Mouse (Mus musculus): Measurements from ENCODE around the gene Fmo2.

Fmo2 gene

GRCm38 (mm10) chr1:162847554-162847953 is 51.0 kb downstream of the Fmo2 start:
- CTCF ChIA-PET = no interaction called here

GRCm38 (mm10) chr1:162840211-162840610 is 58.3 kb downstream of the Fmo2 start:
- CTCF ChIA-PET = no interaction called here

GRCm38 (mm10) chr1:162838976-162839375 is 59.5 kb downstream of the Fmo2 start:
- CTCF ChIA-PET = no interaction called here

- CTCF ChIA-PET = no interaction called here
These were observed 64.2 kb downstream of the Fmo2 start for GRCm38 (mm10) chr1:162834342-162834741.

- CTCF ChIA-PET = no interaction called here
These were observed 66.0 kb downstream of the Fmo2 start for GRCm38 (mm10) chr1:162832574-162832953.

GRCm38 (mm10) chr1:162831838-162832573 is 66.5 kb downstream of the Fmo2 start:
- CTCF ChIA-PET = no interaction called here

Measured in spleen, embryonic (tissue).